Mouse (Mus musculus) kidney, embryonic 16.5 days (tissue): ENCODE data around the gene Impdh2. TPM values are rescaled to one million over a fixed set of nuclear protein-coding genes. Genes with fewer than 3 reads are reported as not detected.
"Not testable (repeated sequence)": the region's sequence is repeated elsewhere in the genome, so short reads cannot be mapped to it uniquely, and the experiment has no call there.

Experiments used
- ATAC-seq: fragments of 200-750 bp; cut with Nextera tagmentation; 2 replicates; pipeline ENCODE4 v1.8.0; 2017; ENCODE audit warnings: moderate TSS enrichment; ENCODE audit not compliant: low FRiP score, low TSS enrichment
- H3K27ac ChIP-seq: fragments of 300-500 bp; sonication (generic); 2 replicates; pipeline ENCODE4 v1.5.1; 2014; ENCODE audit warnings: low read length
- H3K27me3 ChIP-seq: fragments of 300-500 bp; sonication (generic); 2 replicates; pipeline ENCODE4 v1.6.1; 2014; ENCODE audit warnings: low read length, control low read depth, mixed read lengths; ENCODE audit not compliant: insufficient read depth
- H3K36me3 ChIP-seq: fragments of 300-500 bp; sonication (generic); 2 replicates; pipeline ENCODE4 v1.6.1; 2014; ENCODE audit warnings: low read length, control low read depth, mixed read lengths; ENCODE audit not compliant: insufficient read depth
- H3K4me1 ChIP-seq: fragments of 300-500 bp; sonication (generic); 2 replicates; pipeline ENCODE4 v1.6.1; 2014; ENCODE audit warnings: low read length, control low read depth, mixed read lengths; ENCODE audit not compliant: insufficient read depth
- H3K4me2 ChIP-seq: fragments of 300-500 bp; sonication (generic); replicated peaks from 2 replicates; pipeline ENCODE4 v1.6.1; 2014; ENCODE audit warnings: low read depth, low read length
- H3K4me3 ChIP-seq: fragments of 300-500 bp; sonication (generic); 2 replicates; pipeline ENCODE4 v1.5.1; 2014; ENCODE audit warnings: mild to moderate bottlenecking, low read length
- H3K9ac ChIP-seq: fragments of 300-500 bp; sonication (generic); replicated peaks from 2 replicates; pipeline ENCODE4 v1.6.1; 2014; ENCODE audit warnings: low read length
- H3K9me3 ChIP-seq: fragments of 300-500 bp; sonication (generic); 2 replicates; pipeline ENCODE4 v1.6.1; 2016; ENCODE audit warnings: low read length, control low read depth
- WGBS: fragments of 180-500 bp; shearing (Covaris S2); extraction: QIAGEN DNeasy Blood & Tissue Kit; methylation state at CpG from one replicate; pipeline ENCODE4 v1.1.7; 2014; 5-methylcytosine and 5-hydroxymethylcytosine counted together
- microRNA counts: library from miRNA; unstranded; fragments of <30 nt; microRNA quantifications from one replicate; lab custom pipeline; 2016
- microRNA-seq: library from miRNA; unstranded; fragments of <30 nt; microRNA quantifications from one replicate; pipeline ENCODE4, GENCODE M21; 2016
- polyA plus RNA-seq: library from polyadenylated mRNA; unstranded; fragments of >200 nt; fragmentation: Nextera tagmentation; extraction: Ambion mirVana; gene quantifications from 2 replicates; pipeline ENCODE4 v1.2.1, GENCODE M21; 2015

The Impdh2 gene
- polyA plus RNA-seq, 1 experiment from 2014 or later, result 198 TPM

GRCm38 (mm10) chr9:108599021-108599566 lies 39.0 kb downstream of the Impdh2 start:
- Histone ChIP-seq H3K9ac (no peak overlapping the region), H3K4me2 (no peak overlapping the region), H3K4me1 (peaks cover 12% of the 10 kb centered on the region), H3K9me3 (no peaks in the 10 kb centered on the region), H3K27ac (no peak overlapping the region), H3K4me3 (no peak overlapping the region), H3K36me3 (peaks cover 16% of the 10 kb centered on the region), H3K27me3 (no peaks in the 10 kb centered on the region)
- no peak for ATAC-seq
- 72% methylated on average over 4 of the region's 4 CpGs for WGBS

GRCm38 (mm10) chr9:108600011-108600410 lies 39.9 kb downstream of the Impdh2 start:
- Histone ChIP-seq H3K9me3 (no peaks in the 10 kb centered on the region), H3K27me3 (no peaks in the 10 kb centered on the region), H3K9ac (no peak overlapping the region), H3K4me3 (no peak overlapping the region), H3K27ac (no peak overlapping the region), H3K4me2 (no peak overlapping the region), H3K4me1 (peaks cover 12% of the 10 kb centered on the region), H3K36me3 (peaks cover 23% of the 10 kb centered on the region)
- no peak for ATAC-seq
- WGBS, result 25% methylated on average over 2 of the region's 2 CpGs

- WGBS, result 80% methylated on average over 4 of the region's 4 CpGs
- no peak for ATAC-seq
- Histone ChIP-seq H3K4me2 (no peak overlapping the region), H3K9ac (no peak overlapping the region), H3K36me3 (peaks cover 36% of the 10 kb centered on the region), H3K27me3 (no peaks in the 10 kb centered on the region), H3K4me3 (no peak overlapping the region), H3K4me1 (peaks cover 5% of the 10 kb centered on the region), H3K27ac (no peak overlapping the region), H3K9me3 (no peaks in the 10 kb centered on the region)
These were observed 41.9 kb downstream of the Impdh2 start for GRCm38 (mm10) chr9:108601986-108602385.

- ATAC-seq, result not testable (repeated sequence)
- 87% methylated on average over 5 of the region's 5 CpGs for WGBS
These were observed 47.8 kb downstream of the Impdh2 start for GRCm38 (mm10) chr9:108607929-108608328.

GRCm38 (mm10) chr9:108608889-108609288 lies 48.8 kb downstream of the Impdh2 start:
- Histone ChIP-seq H3K36me3 (peaks cover 83% of the 10 kb centered on the region), H3K9ac (no peak overlapping the region), H3K27ac (no peak overlapping the region), H3K9me3 (no peaks in the 10 kb centered on the region), H3K27me3 (no peaks in the 10 kb centered on the region), H3K4me1 (no peaks in the 10 kb centered on the region), H3K4me3 (no peak overlapping the region), H3K4me2 (no peak overlapping the region)
- whole genome bisulfite sequencing, result 84% methylated on average over 4 of the region's 4 CpGs
- ATAC-seq, result no peak

More at GRCm38 (mm10) chr9:108607929-108608328, 47.8 kb downstream of the Impdh2 start:
- not testable (repeated sequence) for H3K27ac ChIP-seq, H3K27me3 ChIP-seq, H3K4me2 ChIP-seq, H3K4me3 ChIP-seq, H3K9me3 ChIP-seq, H3K9ac ChIP-seq, H3K4me1 ChIP-seq
- H3K36me3 ChIP-seq, result peaks cover 85% of the 10 kb centered on the region

GRCm38 (mm10) chr9:108611488-108611887 lies 51.4 kb downstream of the Impdh2 start:
- Histone ChIP-seq H3K9me3 (no peaks in the 10 kb centered on the region), H3K36me3 (peaks cover 81% of the 10 kb centered on the region), H3K27ac (no peak overlapping the region), H3K4me1 (no peaks in the 10 kb centered on the region), H3K4me2 (no peak overlapping the region), H3K27me3 (no peaks in the 10 kb centered on the region), H3K4me3 (no peak overlapping the region), H3K9ac (no peak overlapping the region)
- 85% methylated on average over 10 of the region's 10 CpGs for WGBS
- ATAC-seq, result no peak

MicroRNAs encoded within 50 kb of the gene (microRNA counts, 519-probe panel; counts per million panel counts)
- microRNA mmu-miR-191 (lab: Ali Mortazavi, UCI) (3,381 counts per million, percentile 78 among the panel's probes with 10 or more counts), microRNA mmu-miR-425 (lab: Ali Mortazavi, UCI) (3,129 counts per million, percentile 73 among the panel's probes with 10 or more counts)

Small RNAs within 50 kb of the gene (microRNA-seq; reads per million reads assigned to microRNA genes)
- gene Gm24083 (not detected), gene Mir191 (not detected), gene Mir425 (1,812 reads per million, percentile 84 among the genes with 10 or more reads in this experiment)

Other genes with a start within 250 kb of the Impdh2 start
- gene Gpx1, start 221.4 kb upstream of the Impdh2 start, polyA plus RNA-seq, result 686 and 695 TPM in 2 replicates
- 113 and 119 TPM in 2 replicates for gene Usp4, start 212.4 kb upstream of the Impdh2 start, polyA plus RNA-seq
- gene 1700102P08Rik, start 167.5 kb upstream of the Impdh2 start, polyA plus RNA-seq, result 0.62 and 1.2 TPM in 2 replicates
- gene Ccdc36, start 131.8 kb upstream of the Impdh2 start, polyA plus RNA-seq, result 1.5 and 1.7 TPM in 2 replicates
- not detected in 2 replicates for gene BC048562, start 123.8 kb upstream of the Impdh2 start, polyA plus RNA-seq
- gene Ccdc71, start 99.8 kb upstream of the Impdh2 start, polyA plus RNA-seq, result 77.0 and 82.4 TPM in 2 replicates
- 38.8 and 41.6 TPM in 2 replicates for gene Klhdc8b, start 98.7 kb upstream of the Impdh2 start, polyA plus RNA-seq
- gene Lamb2, start 80.5 kb upstream of the Impdh2 start, polyA plus RNA-seq, result 68.5 and 73.6 TPM in 2 replicates
- 79.1 and 82.0 TPM in 2 replicates for gene Usp19, start 69.7 kb upstream of the Impdh2 start, polyA plus RNA-seq
- gene Qars, start 52.6 kb upstream of the Impdh2 start, polyA plus RNA-seq, result 127 and 140 TPM in 2 replicates
- 129 and 135 TPM in 2 replicates for gene Qrich1, start 43.5 kb upstream of the Impdh2 start, polyA plus RNA-seq
- 47.6 and 48.6 TPM in 2 replicates for gene Ndufaf3, start 7.1 kb downstream of the Impdh2 start, polyA plus RNA-seq
- gene Dalrd3, start 9.6 kb downstream of the Impdh2 start, polyA plus RNA-seq, result 200 TPM in 2 replicates
- gene Wdr6, start 18.5 kb downstream of the Impdh2 start, polyA plus RNA-seq, result 148 and 150 TPM in 2 replicates
- gene P4htm, start 37.4 kb downstream of the Impdh2 start, polyA plus RNA-seq, result 10.8 and 11.0 TPM in 2 replicates
- 52.7 and 58.2 TPM in 2 replicates for gene Arih2, start 89.1 kb downstream of the Impdh2 start, polyA plus RNA-seq
- gene Slc25a20, start 101.8 kb downstream of the Impdh2 start, polyA plus RNA-seq, result 60.4 and 61.7 TPM in 2 replicates
- gene Prkar2a, start 129.0 kb downstream of the Impdh2 start, polyA plus RNA-seq, result 19.8 and 20.2 TPM in 2 replicates
- gene Ip6k2, start 223.5 kb downstream of the Impdh2 start, polyA plus RNA-seq, result 100 and 109 TPM in 2 replicates
- 17.7 and 23.6 TPM in 2 replicates for gene Nckipsd, start 248.1 kb downstream of the Impdh2 start, polyA plus RNA-seq